Mouse (Mus musculus): ENCODE data around the gene Inka2. TPM values are rescaled to one million over a fixed set of nuclear protein-coding genes. Genes with fewer than 3 reads are reported as not detected.
A peak's percentile ranks its signal among the peaks of the same experiment; 100 is the strongest.

Gene Inka2
- total RNA-seq, 1 experiment, result 5.5 TPM

GRCm38 (mm10) chr3:105674595-105675218, 29.7 kb upstream of the Inka2 start:
- Histone ChIP-seq H3K4me3 (ENCODE audit: insufficient read depth in 1 of 2, low read depth in 1 of 2, low read length in 2 of 2, poor library complexity in 1 of 2, severe bottlenecking in 1 of 2) (no peak overlapping the region), H3K9me3 (ENCODE audit: control insufficient read depth, insufficient read depth, low read depth, low read length) (no peaks in the 10 kb centered on the region), H3K9ac (ENCODE audit: insufficient read depth, low read depth, low read length, poor library complexity, severe bottlenecking) (no peak overlapping the region), H3K36me3 (ENCODE audit: control insufficient read depth, insufficient read depth, low read length, poor library complexity, severe bottlenecking) (peaks cover 12% of the 10 kb centered on the region), H3K27ac (ENCODE audit: insufficient read depth, low read depth, low read length, poor library complexity, severe bottlenecking) (no peak overlapping the region), H3K4me1 (ENCODE audit: control insufficient read depth in 2 of 2, insufficient read depth in 2 of 2, low read length in 2 of 2, poor library complexity in 1 of 2) (no peaks in the 10 kb centered on the region)
- in situ Hi-C loops (cut with MboI; ENCODE audit: low sequenced_read_pairs in 2 of 2, unreplicated experiment in 2 of 2), result loop anchor here in 1 of 2 experiments (5.0 kb wide), 1 partner anchor 228 kb away; no protein-coding TSS in a partner anchor
- peak; percentile 58 for DNase-seq (ENCODE audit: low read depth, low spot score)
- TF ChIP-seq ZNF384 (IDR thresholded peaks at IDR 0.05; ENCODE audit: low read depth, low read length) (no peak), MAFK (IDR thresholded peaks at IDR 0.05; ENCODE audit: insufficient read depth, low read depth, low read length) (0 out of 2 replicates have a peak, but pooled peaks have one; percentile 28), ZC3H11A (IDR thresholded peaks at IDR 0.05; ENCODE audit: borderline replicate concordance, low read depth, low read length) (peak; percentile 77)

GRCm38 (mm10) chr3:105675932-105676331, 28.5 kb upstream of the Inka2 start:
- in situ Hi-C loops (cut with MboI; ENCODE audit: low sequenced_read_pairs in 2 of 2, unreplicated experiment in 2 of 2), result no loop called here
- no peak for DNase-seq (ENCODE audit: low read depth, low spot score)

GRCm38 (mm10) chr3:105680346-105680745, 24.1 kb upstream of the Inka2 start:
- Histone ChIP-seq H3K4me1 (ENCODE audit: control insufficient read depth in 2 of 2, insufficient read depth in 2 of 2, low read length in 2 of 2, poor library complexity in 1 of 2) (no peaks in the 10 kb centered on the region), H3K9ac (ENCODE audit: insufficient read depth, low read depth, low read length, poor library complexity, severe bottlenecking) (no peak overlapping the region), H3K9me3 (ENCODE audit: control insufficient read depth, insufficient read depth, low read depth, low read length) (no peaks in the 10 kb centered on the region), H3K4me3 (ENCODE audit: insufficient read depth in 1 of 2, low read depth in 1 of 2, low read length in 2 of 2, poor library complexity in 1 of 2, severe bottlenecking in 1 of 2) (no peak overlapping the region), H3K27ac (ENCODE audit: insufficient read depth, low read depth, low read length, poor library complexity, severe bottlenecking) (no peak overlapping the region), H3K36me3 (ENCODE audit: control insufficient read depth, insufficient read depth, low read length, poor library complexity, severe bottlenecking) (peaks cover 23% of the 10 kb centered on the region)
- no peak for DNase-seq (ENCODE audit: low read depth, low spot score)
- TF ChIP-seq CHD2 (IDR thresholded peaks at IDR 0.05; ENCODE audit: low read depth, low read length) (no peak), ZNF384 (IDR thresholded peaks at IDR 0.05; ENCODE audit: low read depth, low read length) (no peak), ZC3H11A (IDR thresholded peaks at IDR 0.05; ENCODE audit: borderline replicate concordance, low read depth, low read length) (no peak), HCFC1 (IDR thresholded peaks at IDR 0.05; ENCODE audit: borderline replicate concordance, insufficient read depth, low read length) (no peak), MAFK (IDR thresholded peaks at IDR 0.05; ENCODE audit: insufficient read depth, low read depth, low read length) (no peak)
- in situ Hi-C loops (cut with MboI; ENCODE audit: low sequenced_read_pairs in 2 of 2, unreplicated experiment in 2 of 2), result no loop called here

More at GRCm38 (mm10) chr3:105675932-105676331, 28.5 kb upstream of the Inka2 start:
- Histone ChIP-seq H3K9ac (ENCODE audit: insufficient read depth, low read depth, low read length, poor library complexity, severe bottlenecking) (no peak overlapping the region), H3K4me3 (ENCODE audit: insufficient read depth in 1 of 2, low read depth in 1 of 2, low read length in 2 of 2, poor library complexity in 1 of 2, severe bottlenecking in 1 of 2) (no peak overlapping the region), H3K4me1 (ENCODE audit: control insufficient read depth in 2 of 2, insufficient read depth in 2 of 2, low read length in 2 of 2, poor library complexity in 1 of 2) (no peaks in the 10 kb centered on the region), H3K27ac (ENCODE audit: insufficient read depth, low read depth, low read length, poor library complexity, severe bottlenecking) (no peak overlapping the region), H3K36me3 (ENCODE audit: control insufficient read depth, insufficient read depth, low read length, poor library complexity, severe bottlenecking) (peaks cover 14% of the 10 kb centered on the region), H3K9me3 (ENCODE audit: control insufficient read depth, insufficient read depth, low read depth, low read length) (no peaks in the 10 kb centered on the region)
- TF ChIP-seq CHD2 (IDR thresholded peaks at IDR 0.05; ENCODE audit: low read depth, low read length) (no peak), ZC3H11A (IDR thresholded peaks at IDR 0.05; ENCODE audit: borderline replicate concordance, low read depth, low read length) (no peak), MAFK (IDR thresholded peaks at IDR 0.05; ENCODE audit: insufficient read depth, low read depth, low read length) (no peak), ZNF384 (IDR thresholded peaks at IDR 0.05; ENCODE audit: low read depth, low read length) (no peak), HCFC1 (IDR thresholded peaks at IDR 0.05; ENCODE audit: borderline replicate concordance, insufficient read depth, low read length) (no peak)

- no peak for DNase-seq (ENCODE audit: low read depth, low spot score)
- peak overlapping the region; percentile 77 to 100 for H3K4me3 ChIP-seq (ENCODE audit: insufficient read depth in 1 of 2, low read depth in 1 of 2, low read length in 2 of 2, poor library complexity in 1 of 2, severe bottlenecking in 1 of 2)
- no peak for TF ChIP-seq HCFC1 (IDR thresholded peaks at IDR 0.05; ENCODE audit: borderline replicate concordance, insufficient read depth, low read length)
- no peak for TF ChIP-seq ZC3H11A (IDR thresholded peaks at IDR 0.05; ENCODE audit: borderline replicate concordance, low read depth, low read length)
- no peak for TF ChIP-seq MAFK (IDR thresholded peaks at IDR 0.05; ENCODE audit: insufficient read depth, low read depth, low read length)
- no peak for TF ChIP-seq CHD2 (IDR thresholded peaks at IDR 0.05; ENCODE audit: low read depth, low read length)
- TF ChIP-seq ZNF384 (IDR thresholded peaks at IDR 0.05; ENCODE audit: low read depth, low read length), result no peak
- H3K36me3 ChIP-seq (ENCODE audit: control insufficient read depth, insufficient read depth, low read length, poor library complexity, severe bottlenecking), result peaks cover 5% of the 10 kb centered on the region
- in situ Hi-C loops (cut with MboI; ENCODE audit: low sequenced_read_pairs in 2 of 2, unreplicated experiment in 2 of 2), result no loop called here
- no peaks in the 10 kb centered on the region for H3K9me3 ChIP-seq (ENCODE audit: control insufficient read depth, insufficient read depth, low read depth, low read length)
- H3K4me1 ChIP-seq (ENCODE audit: control insufficient read depth in 2 of 2, insufficient read depth in 2 of 2, low read length in 2 of 2, poor library complexity in 1 of 2), result no peaks in the 10 kb centered on the region
- peak overlapping the region; percentile 58 for H3K27ac ChIP-seq (ENCODE audit: insufficient read depth, low read depth, low read length, poor library complexity, severe bottlenecking)
- peak overlapping the region; percentile 100 for H3K9ac ChIP-seq (ENCODE audit: insufficient read depth, low read depth, low read length, poor library complexity, severe bottlenecking)
These were observed 17.7 kb upstream of the Inka2 start for GRCm38 (mm10) chr3:105686394-105687323.

Data from ES-E14 (cell line).